Mouse (Mus musculus): ENCODE data around the gene Clca2. TPM values are rescaled to one million over a fixed set of nuclear protein-coding genes. Genes with fewer than 3 reads are reported as not detected.

The Clca2 gene
- polyA plus RNA-seq, 1 experiment from 2014 or later = not detected

- Histone ChIP-seq H3K27me3 (no peaks in the 10 kb centered on the region), H3K4me2 (peak within 1 kb of the TSS; percentile 73), H3K36me3 (no peaks in the 10 kb centered on the region), H3K27ac (peak within 1 kb of the TSS; percentile 84), H3K9ac (peak within 1 kb of the TSS; percentile 82), H3K9me3 (replicated peaks) (no peaks in the 10 kb centered on the region), H3K4me3 (replicated peaks) (peak within 1 kb of the TSS; percentile 77), H3K4me1 (replicated peaks) (peaks cover 26% of the 10 kb centered on the region)
- ATAC-seq (ENCODE audit: low read depth) = peak; percentile 95
- WGBS (ENCODE audit: insufficient replicate concordance) = under 1% methylated on average over 57 of the region's 57 CpGs
- DNase-seq = peak; percentile 92
Observed at GRCm38 (mm10) chr3:145118254-145119001, 19.2 kb upstream of the Clca2 start, which contains the start of gene Odf2l. Gene Odf2l, plus strand, starts transcription at chr3:145118588.

- ATAC-seq (ENCODE audit: low read depth) = no peak
- H3K9ac ChIP-seq = peak overlapping the region; percentile 47; the same call in 1 of the 2 replicates
- H3K36me3 ChIP-seq = no peaks in the 10 kb centered on the region
Observed at GRCm38 (mm10) chr3:145117637-145118036, 18.4 kb upstream of the Clca2 start.

GRCm38 (mm10) chr3:145115169-145115568, 15.9 kb upstream of the Clca2 start:
- 46% methylated on average over 2 of the region's 2 CpGs for WGBS (ENCODE audit: insufficient replicate concordance)
- DNase-seq (peak; percentile 4), ATAC-seq (ENCODE audit: low read depth) (peak; percentile 6; the same call in 1 of the 2 replicates)
- Histone ChIP-seq H3K4me3 (replicated peaks) (no peak overlapping the region), H3K4me2 (no peak overlapping the region), H3K9me3 (replicated peaks) (no peaks in the 10 kb centered on the region), H3K4me1 (replicated peaks) (peaks cover 26% of the 10 kb centered on the region), H3K9ac (no peak overlapping the region), H3K27ac (no peak overlapping the region), H3K27me3 (no peaks in the 10 kb centered on the region), H3K36me3 (no peaks in the 10 kb centered on the region)

More at GRCm38 (mm10) chr3:145117637-145118036, 18.4 kb upstream of the Clca2 start:
- H3K9me3 ChIP-seq (replicated peaks) = no peaks in the 10 kb centered on the region
- peak overlapping the region; percentile 73 for H3K4me2 ChIP-seq
- H3K27me3 ChIP-seq = no peaks in the 10 kb centered on the region
- 75% methylated on average over 10 of the region's 10 CpGs for WGBS (ENCODE audit: insufficient replicate concordance)
- peak overlapping the region; percentile 77 for H3K4me3 ChIP-seq (replicated peaks)
- no peak for DNase-seq
- H3K27ac ChIP-seq = no peak overlapping the region
- peaks cover 26% of the 10 kb centered on the region for H3K4me1 ChIP-seq (replicated peaks)

- 58% methylated on average over 5 of the region's 5 CpGs for WGBS (ENCODE audit: insufficient replicate concordance)
- no peak for DNase-seq
- no peaks in the 10 kb centered on the region for H3K4me1 ChIP-seq (replicated peaks)
- peak; percentile 36; the same call in 1 of the 2 replicates for ATAC-seq (ENCODE audit: low read depth)
- H3K9me3 ChIP-seq (replicated peaks) = no peaks in the 10 kb centered on the region; the same call in 1 of the 2 replicates
- no peak overlapping the region for H3K9ac ChIP-seq
- no peak overlapping the region for H3K27ac ChIP-seq
- no peak overlapping the region for H3K4me3 ChIP-seq (replicated peaks)
- H3K27me3 ChIP-seq = no peaks in the 10 kb centered on the region
- H3K4me2 ChIP-seq = no peak overlapping the region
- no peaks in the 10 kb centered on the region for H3K36me3 ChIP-seq
Observed at GRCm38 (mm10) chr3:145105773-145106504, 6.7 kb upstream of the Clca2 start.

- no peak for DNase-seq
- Histone ChIP-seq H3K4me3 (replicated peaks) (no peak overlapping the region), H3K27ac (no peak overlapping the region), H3K4me1 (replicated peaks) (no peaks in the 10 kb centered on the region), H3K9me3 (replicated peaks) (no peaks in the 10 kb centered on the region; the same call in 1 of the 2 replicates), H3K4me2 (no peak overlapping the region), H3K36me3 (no peaks in the 10 kb centered on the region), H3K27me3 (no peaks in the 10 kb centered on the region), H3K9ac (no peak overlapping the region)
- ATAC-seq (ENCODE audit: low read depth) = no peak
- 36% methylated on average over 5 of the region's 5 CpGs for WGBS (ENCODE audit: insufficient replicate concordance)
Observed at GRCm38 (mm10) chr3:145105076-145105772, 6.0 kb upstream of the Clca2 start.

GRCm38 (mm10) chr3:145103770-145104169, 4.5 kb upstream of the Clca2 start:
- ATAC-seq (ENCODE audit: low read depth) (no peak), DNase-seq (no peak)
- no peaks in the 10 kb centered on the region; the same call in 1 of the 2 replicates for H3K9me3 ChIP-seq (replicated peaks)
- H3K4me3 ChIP-seq (replicated peaks) = no peak overlapping the region
- H3K36me3 ChIP-seq = no peaks in the 10 kb centered on the region
- no peaks in the 10 kb centered on the region for H3K27me3 ChIP-seq
- no peaks in the 10 kb centered on the region for H3K4me1 ChIP-seq (replicated peaks)
- no peak overlapping the region for H3K4me2 ChIP-seq
- WGBS (ENCODE audit: insufficient replicate concordance) = 35% methylated on average over 5 of the region's 5 CpGs
- H3K9ac ChIP-seq = no peak overlapping the region
- no peak overlapping the region for H3K27ac ChIP-seq

GRCm38 (mm10) chr3:145103321-145103720, 4.1 kb upstream of the Clca2 start:
- no peaks in the 10 kb centered on the region for H3K27me3 ChIP-seq
- ATAC-seq (ENCODE audit: low read depth) = no peak
- no peaks in the 10 kb centered on the region for H3K4me1 ChIP-seq (replicated peaks)
- H3K36me3 ChIP-seq = no peaks in the 10 kb centered on the region
- 56% methylated on average over 2 of the region's 2 CpGs for WGBS (ENCODE audit: insufficient replicate concordance)
- H3K4me2 ChIP-seq = no peak overlapping the region
- H3K27ac ChIP-seq = no peak overlapping the region
- no peak overlapping the region for H3K9ac ChIP-seq
- H3K4me3 ChIP-seq (replicated peaks) = no peak overlapping the region
- no peak for DNase-seq
- H3K9me3 ChIP-seq (replicated peaks) = no peaks in the 10 kb centered on the region

GRCm38 (mm10) chr3:145101891-145102555, 2.8 kb upstream of the Clca2 start:
- H3K4me2 ChIP-seq = no peak overlapping the region
- H3K4me1 ChIP-seq (replicated peaks) = no peaks in the 10 kb centered on the region
- ATAC-seq (ENCODE audit: low read depth) (no peak), DNase-seq (no peak)
- no peaks in the 10 kb centered on the region for H3K9me3 ChIP-seq (replicated peaks)
- H3K36me3 ChIP-seq = no peaks in the 10 kb centered on the region
- no peaks in the 10 kb centered on the region for H3K27me3 ChIP-seq
- H3K9ac ChIP-seq = no peak overlapping the region
- H3K27ac ChIP-seq = no peak overlapping the region
- no peak overlapping the region for H3K4me3 ChIP-seq (replicated peaks)
- WGBS (ENCODE audit: insufficient replicate concordance) = 53% methylated on average over 9 of the region's 9 CpGs

GRCm38 (mm10) chr3:145087857-145088598, 11.2 kb downstream of the Clca2 start:
- Histone ChIP-seq H3K4me3 (replicated peaks) (no peak overlapping the region), H3K9me3 (replicated peaks) (no peaks in the 10 kb centered on the region), H3K4me2 (no peak overlapping the region), H3K36me3 (no peaks in the 10 kb centered on the region), H3K9ac (no peak overlapping the region), H3K27me3 (no peaks in the 10 kb centered on the region), H3K4me1 (replicated peaks) (no peaks in the 10 kb centered on the region), H3K27ac (no peak overlapping the region)
- no peak for DNase-seq
- no peak for ATAC-seq (ENCODE audit: low read depth)
- WGBS (ENCODE audit: insufficient replicate concordance) = 48% methylated on average over 8 of the region's 8 CpGs

GRCm38 (mm10) chr3:145086180-145086579, 13.1 kb downstream of the Clca2 start:
- H3K4me2 ChIP-seq = no peak overlapping the region
- H3K27ac ChIP-seq = no peak overlapping the region
- no peaks in the 10 kb centered on the region for H3K9me3 ChIP-seq (replicated peaks)
- no peak overlapping the region for H3K4me3 ChIP-seq (replicated peaks)
- 82% methylated on average over 14 of the region's 14 CpGs for WGBS (ENCODE audit: insufficient replicate concordance)
- ATAC-seq (ENCODE audit: low read depth) (no peak), DNase-seq (no peak)
- H3K36me3 ChIP-seq = no peaks in the 10 kb centered on the region
- H3K4me1 ChIP-seq (replicated peaks) = no peaks in the 10 kb centered on the region
- H3K9ac ChIP-seq = no peak overlapping the region
- H3K27me3 ChIP-seq = no peaks in the 10 kb centered on the region
